Mouse (Mus musculus): ENCODE measurements at regions not wholly inside any gene's neighbourhood (a gene's known extent, or its start where the extent isn't known, plus 50 kb on each side); places are given as distances from the start of the nearest gene placed in this dataset.

DNA sequence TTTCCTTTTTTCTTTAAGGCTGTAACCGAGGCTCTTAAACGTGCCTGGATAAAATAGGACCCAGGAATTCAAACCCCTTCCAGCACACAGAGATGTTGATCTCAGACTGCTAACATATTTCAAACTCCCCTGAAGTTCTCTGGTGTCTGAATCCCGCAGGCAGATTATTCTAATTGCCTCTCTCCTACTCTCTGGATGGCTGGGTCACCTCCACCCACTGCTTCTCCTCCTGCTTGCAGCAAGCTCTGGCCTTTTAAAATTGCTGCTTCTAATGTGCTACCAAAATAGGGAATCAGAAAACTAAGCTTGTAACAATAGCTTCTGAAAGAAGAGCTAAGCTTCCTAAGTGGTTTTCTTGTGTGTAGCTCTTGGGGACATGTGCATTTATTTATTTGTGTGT, 64.4 kb upstream of the Ldb2 start:
- no peak for TF ChIP-seq POLR2A (IDR thresholded peaks at IDR 0.05; ENCODE audit: insufficient read depth, low read depth, low read length)
- no peak for TF ChIP-seq CTCF (IDR thresholded peaks at IDR 0.05; ENCODE audit: insufficient read depth, low read depth, low read length)

All from olfactory bulb, adult 2 months (tissue).